Mouse (Mus musculus): ENCODE measurements around the gene Vmn1r35.
"Not testable (repeated sequence)": the region's sequence is repeated elsewhere in the genome, so short reads cannot be mapped to it uniquely, and the experiment has no call there.

Gene Vmn1r35

DNA sequence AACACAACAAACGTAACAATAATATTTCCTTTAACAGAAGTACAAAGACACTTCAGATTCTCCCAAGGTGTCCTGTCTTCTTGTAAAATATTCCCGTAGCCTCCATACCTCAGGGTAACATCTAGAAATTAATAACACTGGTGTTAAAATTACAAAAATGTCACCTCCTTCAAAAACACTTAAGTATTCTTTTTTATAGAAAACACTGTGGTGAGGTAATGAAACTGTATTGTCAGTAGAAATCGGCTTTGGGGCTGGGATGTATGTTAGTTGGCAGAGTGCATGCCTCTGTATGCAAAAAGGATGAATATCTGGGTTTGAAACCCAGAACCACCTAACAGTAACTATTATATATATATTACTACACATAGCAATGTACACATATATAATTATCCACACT, at the start of gene Vmn1r35:
TSS of gene Vmn1r35 (minus strand) at position 101 of the 400 bp plus-strand sequence.
- DNase-seq = no peak

DNA sequence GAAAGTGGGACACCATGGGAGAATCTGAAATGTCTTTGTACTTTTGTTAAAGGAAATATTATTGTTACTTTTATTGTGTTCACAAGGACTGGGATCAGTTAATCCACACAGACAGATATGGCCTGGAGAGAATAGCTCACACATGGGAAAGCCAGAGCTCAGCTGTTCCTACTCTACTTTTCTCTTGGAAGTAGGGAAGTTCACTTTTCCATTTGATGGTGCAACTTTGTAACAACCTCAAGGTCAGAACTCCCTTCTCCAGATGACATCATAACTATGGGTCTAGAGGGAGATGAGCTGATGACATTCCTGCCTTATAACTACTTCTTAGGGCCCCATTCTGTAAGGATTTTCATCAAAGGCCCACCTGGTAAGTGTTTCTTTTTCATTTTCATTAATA, 43.4 kb upstream of the Vmn1r35 start, which contains the start of gene Vmn1r37:
TSS of gene Vmn1r37 (plus strand) at position 301 of the 400 bp plus-strand sequence.
- not testable (repeated sequence) for DNase-seq

DNA sequence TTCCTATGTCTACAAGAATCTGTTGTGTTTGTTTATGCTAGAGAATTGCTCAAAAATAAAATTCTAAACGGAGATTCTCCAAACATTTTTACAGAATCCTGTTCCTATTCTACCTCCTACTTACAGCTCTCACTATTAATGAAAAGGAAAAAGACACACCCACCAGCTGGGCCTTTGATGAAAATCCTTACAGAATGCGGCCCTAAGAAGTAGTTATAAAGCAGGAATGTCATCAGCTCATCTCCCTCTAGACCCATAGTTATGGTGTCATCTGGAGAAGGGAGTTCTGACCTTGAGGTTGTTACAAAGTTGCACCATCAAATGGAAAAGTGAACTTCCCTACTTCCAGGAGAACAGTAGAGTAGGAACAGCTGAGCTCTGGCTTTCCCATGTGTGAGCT, 33.4 kb upstream of the Vmn1r35 start, which contains the start of gene Vmn1r36:
TSS of gene Vmn1r36 (minus strand) at position 101 of the 400 bp plus-strand sequence.
- not testable (repeated sequence) for DNase-seq

DNA sequence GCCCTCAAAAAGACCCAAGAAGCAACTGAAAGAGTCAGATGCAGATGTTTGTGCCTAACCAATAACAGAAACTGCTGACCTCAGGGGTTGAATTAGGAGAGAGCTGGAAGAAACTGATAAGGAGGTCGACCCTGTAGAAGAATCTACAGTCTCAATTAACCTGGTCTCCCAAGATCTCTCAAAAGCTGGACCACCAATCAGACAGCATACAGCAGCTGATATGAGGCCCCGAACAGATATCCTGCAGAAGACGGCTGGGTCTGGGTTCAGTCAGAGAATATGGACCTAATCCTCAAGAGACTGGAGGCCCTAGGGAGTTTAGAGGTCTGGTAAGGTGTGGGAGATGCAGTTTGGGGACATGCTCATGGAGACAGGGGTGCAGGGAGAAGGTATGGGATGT, 28.1 kb upstream of the Vmn1r35 start:
- DNase-seq = no peak

DNA sequence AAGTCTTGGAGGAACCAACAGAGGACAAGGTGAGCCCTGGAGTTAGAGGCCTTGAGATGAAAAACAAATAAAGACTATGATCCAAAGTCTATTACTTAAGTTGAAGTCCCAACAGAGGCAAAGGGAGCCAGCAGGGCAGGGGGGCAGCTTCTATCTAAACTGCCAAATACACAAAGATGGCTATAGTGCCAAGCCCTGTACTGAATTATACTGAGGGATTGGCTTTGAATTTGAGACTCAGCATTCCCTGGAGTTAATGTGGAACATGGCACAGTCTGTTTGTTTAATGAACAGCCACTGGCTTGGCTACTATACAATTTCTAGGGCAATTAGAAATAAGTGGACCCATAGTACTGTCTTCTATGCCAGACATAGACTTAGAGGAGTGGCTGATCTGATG, 23.2 kb upstream of the Vmn1r35 start:
- no peak for DNase-seq

DNA sequence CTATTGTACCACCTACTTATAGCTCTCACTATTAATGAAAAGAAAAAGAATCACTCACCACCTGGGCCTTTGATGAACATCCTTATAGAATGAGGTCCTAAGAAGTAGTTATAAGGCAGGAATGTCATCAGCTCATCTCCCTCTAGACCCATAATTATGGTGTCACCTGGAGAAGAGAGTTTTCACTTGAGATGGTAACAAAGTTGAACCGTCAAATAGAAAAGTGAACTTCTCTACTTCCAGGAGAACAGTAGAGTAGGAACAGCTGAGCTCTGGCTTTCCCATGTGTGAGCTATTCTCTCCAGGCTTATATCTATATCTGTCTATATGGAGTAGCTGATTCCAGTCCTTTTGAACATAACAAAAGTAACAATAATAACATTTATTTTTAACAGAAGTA, 41.9 kb downstream of the Vmn1r35 start, which contains the start of gene Vmn1r34:
TSS of gene Vmn1r34 (minus strand) at position 101 of the 400 bp plus-strand sequence.
- no peak for DNase-seq
